Mouse (Mus musculus): ENCODE results near the gene Lmna.

Lmna gene

DNA sequence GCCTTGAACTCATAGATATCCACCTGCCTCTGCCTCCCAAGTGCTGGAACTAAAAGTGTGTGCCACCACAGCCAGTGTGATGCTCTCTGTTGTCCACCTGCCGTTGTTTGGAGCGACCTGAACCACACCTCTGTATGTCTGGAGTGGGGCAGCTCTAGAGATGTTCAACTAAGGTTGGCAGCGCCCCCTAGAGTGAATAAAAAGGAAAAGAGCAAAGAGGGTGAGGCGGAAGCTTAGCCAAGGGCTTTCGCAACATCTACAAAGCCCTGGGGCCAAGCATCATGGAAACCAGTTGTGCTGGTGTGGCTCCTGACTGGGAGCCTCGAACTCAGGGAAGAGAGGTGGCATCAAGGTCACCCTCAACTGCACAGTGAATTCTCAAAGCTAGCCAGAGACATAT is 33.4 kb downstream of the Lmna start:
- DNase-seq (ENCODE audit: low read depth in 1 of 2, low spot score in 2 of 2): no peak

DNA sequence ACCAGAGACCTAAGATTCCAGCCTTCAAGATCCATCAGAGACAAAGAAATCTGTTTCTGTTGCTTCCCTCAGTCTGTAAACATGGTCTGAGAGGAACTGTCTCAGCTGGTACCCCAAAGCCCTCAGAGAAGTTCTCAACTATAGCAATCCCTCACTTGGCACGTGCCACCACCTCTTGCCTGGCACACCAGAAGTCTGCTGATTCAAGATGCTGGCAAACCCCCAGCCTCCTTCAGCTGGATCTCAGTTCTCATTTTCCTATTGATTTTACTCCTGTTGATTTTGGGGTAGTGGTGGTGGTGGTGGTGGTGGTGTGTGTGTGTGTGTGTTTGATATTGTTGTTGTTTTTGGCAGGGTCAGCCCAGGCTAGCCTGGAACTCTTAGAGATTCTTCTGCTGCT is 36.2 kb downstream of the Lmna start:
- DNase-seq (ENCODE audit: low read depth in 1 of 2, low spot score in 2 of 2): no peak

GRCm38 (mm10) chr3:88473020-88473419 is 36.7 kb downstream of the Lmna start:
- DNase-seq (ENCODE audit: low read depth in 1 of 2, low spot score in 2 of 2): no peak

- no peak for DNase-seq (ENCODE audit: low read depth in 1 of 2, low spot score in 2 of 2)
Observed at GRCm38 (mm10) chr3:88470943-88471479, 38.7 kb downstream of the Lmna start.

- DNase-seq (ENCODE audit: low read depth in 1 of 2, low spot score in 2 of 2): no peak
Observed at GRCm38 (mm10) chr3:88469466-88469865, 40.3 kb downstream of the Lmna start.

GRCm38 (mm10) chr3:88467116-88467824 is 42.5 kb downstream of the Lmna start:
- DNase-seq (ENCODE audit: low read depth in 1 of 2, low spot score in 2 of 2): peak; percentile 52 to 78

GRCm38 (mm10) chr3:88465127-88465526 is 44.6 kb downstream of the Lmna start:
- no peak for DNase-seq (ENCODE audit: low read depth in 1 of 2, low spot score in 2 of 2)

- DNase-seq (ENCODE audit: low read depth in 1 of 2, low spot score in 2 of 2): no peak
Observed at GRCm38 (mm10) chr3:88464425-88464824, 45.3 kb downstream of the Lmna start.

- no peak for DNase-seq (ENCODE audit: low read depth in 1 of 2, low spot score in 2 of 2)
Observed at GRCm38 (mm10) chr3:88460983-88461696, 48.6 kb downstream of the Lmna start, which contains the start of gene Sema4a. TSS of gene Sema4a (minus strand) at chr3:88461182.

DNA sequence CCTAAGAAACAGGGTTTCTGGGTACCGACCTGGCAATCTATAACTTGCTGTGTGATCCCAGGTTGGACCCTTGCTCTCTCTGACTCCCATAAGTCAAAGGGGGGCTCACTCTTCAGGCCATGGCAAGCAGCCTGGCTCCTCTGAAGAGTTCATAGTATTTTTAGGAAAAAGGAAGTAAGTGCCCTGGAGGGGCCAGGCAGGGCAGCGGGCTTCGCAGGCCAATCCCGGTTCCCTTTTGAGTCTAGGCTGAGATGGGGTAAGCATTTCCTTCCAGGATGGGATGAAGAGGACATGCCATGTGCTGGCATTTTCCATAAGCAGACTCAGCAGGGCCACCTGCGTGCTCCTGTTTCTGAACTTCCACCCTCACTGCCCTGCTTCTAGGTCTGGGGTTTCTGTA is 49.7 kb downstream of the Lmna start:
- DNase-seq (ENCODE audit: low read depth in 1 of 2, low spot score in 2 of 2): no peak

- DNase-seq (ENCODE audit: low read depth in 1 of 2, low spot score in 2 of 2): no peak
Observed at GRCm38 (mm10) chr3:88458778-88459219, 51.0 kb downstream of the Lmna start.

DNA sequence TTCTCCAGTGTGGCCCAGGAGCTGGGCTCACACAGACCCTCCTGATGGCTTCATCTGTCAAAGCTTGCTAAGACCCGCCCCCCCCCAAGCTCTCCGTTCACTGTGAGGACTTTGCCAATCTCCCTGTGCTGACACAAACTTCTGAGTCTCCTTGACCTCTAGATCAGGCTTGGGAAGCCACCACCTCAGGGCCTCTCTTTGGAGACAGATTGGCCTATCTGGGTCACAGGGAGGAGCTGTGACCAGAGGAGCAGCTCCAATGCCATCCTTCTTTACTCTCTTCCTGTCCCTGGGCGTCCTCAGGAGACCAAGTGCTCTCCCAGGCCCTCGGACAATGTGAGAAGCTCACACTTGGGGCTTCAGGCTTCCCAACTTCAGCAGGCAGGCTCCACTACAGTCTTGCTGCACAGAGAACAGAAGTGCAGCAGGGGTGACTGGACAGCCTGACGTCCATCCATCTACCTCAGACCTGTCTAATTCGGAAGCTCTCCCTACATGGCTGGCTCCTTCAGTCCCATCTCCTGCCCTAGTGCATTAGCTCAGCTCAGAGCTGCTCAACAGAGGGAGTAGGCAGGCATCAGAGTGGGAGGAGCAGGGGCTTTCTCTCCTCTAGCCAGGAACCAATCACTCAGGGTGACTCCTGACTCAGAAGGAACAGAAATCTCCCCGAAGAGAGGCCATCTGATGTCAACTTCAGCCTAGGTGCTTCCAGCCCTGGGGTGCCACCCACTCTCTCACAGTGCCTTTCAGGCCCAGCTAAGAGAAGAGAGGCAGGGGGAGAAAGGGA is 52.8 kb downstream of the Lmna start:
- DNase-seq (ENCODE audit: low read depth in 1 of 2, low spot score in 2 of 2): no peak

GRCm38 (mm10) chr3:88456313-88456712 is 53.4 kb downstream of the Lmna start:
- no peak for DNase-seq (ENCODE audit: low read depth in 1 of 2, low spot score in 2 of 2)

- no peak for DNase-seq (ENCODE audit: low read depth in 1 of 2, low spot score in 2 of 2)
Observed at GRCm38 (mm10) chr3:88455588-88456264, 54.0 kb downstream of the Lmna start.

GRCm38 (mm10) chr3:88454762-88455587 is 54.8 kb downstream of the Lmna start:
- DNase-seq (ENCODE audit: low read depth in 1 of 2, low spot score in 2 of 2): peak in 1 of 2 experiments; percentile 43

DNA sequence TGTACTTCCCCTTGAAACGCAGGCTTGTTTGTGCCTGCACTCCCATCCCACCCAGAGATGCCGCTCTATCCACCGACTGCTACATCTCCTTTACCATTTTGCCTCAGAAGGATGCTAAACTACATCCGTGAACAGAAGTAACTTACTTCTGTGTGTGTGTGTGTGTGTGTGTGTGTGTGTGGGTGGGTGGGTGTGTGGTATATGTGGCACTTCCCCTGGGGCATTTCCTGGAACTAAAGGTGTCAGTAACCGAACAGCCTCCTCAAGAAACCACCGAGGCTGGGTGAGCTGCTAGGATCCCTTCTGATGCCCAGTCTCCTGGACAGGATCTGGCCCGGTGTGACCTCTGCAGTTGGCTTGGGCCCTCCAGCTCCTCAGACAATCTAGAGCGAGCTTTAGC is 55.8 kb downstream of the Lmna start:
- no peak for DNase-seq (ENCODE audit: low read depth in 1 of 2, low spot score in 2 of 2)

GRCm38 (mm10) chr3:88453369-88453768 is 56.4 kb downstream of the Lmna start:
- no peak for DNase-seq (ENCODE audit: low read depth in 1 of 2, low spot score in 2 of 2)

- DNase-seq (ENCODE audit: low read depth in 1 of 2, low spot score in 2 of 2): no peak
Observed at GRCm38 (mm10) chr3:88452716-88453115, 57.0 kb downstream of the Lmna start.

GRCm38 (mm10) chr3:88452246-88452645 is 57.5 kb downstream of the Lmna start:
- no peak for DNase-seq (ENCODE audit: low read depth in 1 of 2, low spot score in 2 of 2)
